Mouse (Mus musculus) MEL-GATA-1-ER (cell line): Measurements from ENCODE around the gene Uggt2.

Experiments used
- DNase-seq: peaks from one replicate; pipeline ENCODE4 v3.0.0-alpha.2; 2012; ENCODE audit warnings: low read depth; ENCODE audit errors: extremely low read depth

Uggt2 gene

GRCm38 (mm10) chr14:119098851-119099569 lies at the start of gene Uggt2:
Uggt2 (minus strand) TSS chr14:119099430.
- DNase-seq = no peak

GRCm38 (mm10) chr14:119139381-119139950 lies 40.2 kb upstream of the Uggt2 start:
- DNase-seq = no peak

- DNase-seq = no peak
Observed at GRCm38 (mm10) chr14:119138786-119139100, 39.5 kb upstream of the Uggt2 start.

GRCm38 (mm10) chr14:119137906-119138785 lies 38.9 kb upstream of the Uggt2 start, which contains the start of gene Hs6st3:
Hs6st3 (plus strand) TSS chr14:119138341.
- DNase-seq = no peak

GRCm38 (mm10) chr14:119137512-119137905 lies 38.3 kb upstream of the Uggt2 start:
- DNase-seq = no peak

GRCm38 (mm10) chr14:119127330-119127729 lies 28.1 kb upstream of the Uggt2 start:
- DNase-seq = no peak

GRCm38 (mm10) chr14:119125840-119126239 lies 26.6 kb upstream of the Uggt2 start:
- DNase-seq = no peak

- DNase-seq = no peak
Observed at GRCm38 (mm10) chr14:119124061-119124460, 24.8 kb upstream of the Uggt2 start.

GRCm38 (mm10) chr14:119123582-119123981 lies 24.4 kb upstream of the Uggt2 start:
- DNase-seq = no peak

GRCm38 (mm10) chr14:119112558-119112957 lies 13.3 kb upstream of the Uggt2 start:
- no peak for DNase-seq

GRCm38 (mm10) chr14:119109776-119110218 lies 10.6 kb upstream of the Uggt2 start:
- no peak for DNase-seq

GRCm38 (mm10) chr14:119108776-119109301 lies 9.6 kb upstream of the Uggt2 start:
- no peak for DNase-seq

- DNase-seq = no peak
Observed at GRCm38 (mm10) chr14:119107591-119107990, 8.4 kb upstream of the Uggt2 start.

GRCm38 (mm10) chr14:119099570-119099891 lies 301 bp upstream of the Uggt2 start:
- DNase-seq = no peak

GRCm38 (mm10) chr14:119061811-119062210 lies 37.4 kb downstream of the Uggt2 start:
- no peak for DNase-seq

GRCm38 (mm10) chr14:119060682-119061081 lies 38.5 kb downstream of the Uggt2 start:
- DNase-seq = no peak

GRCm38 (mm10) chr14:119057014-119057413 lies 42.2 kb downstream of the Uggt2 start:
- DNase-seq = no peak

- DNase-seq = no peak
Observed at GRCm38 (mm10) chr14:119052969-119053368, 46.3 kb downstream of the Uggt2 start.

- DNase-seq = no peak
Observed at GRCm38 (mm10) chr14:119052361-119052760, 46.9 kb downstream of the Uggt2 start.

GRCm38 (mm10) chr14:119043765-119044164 lies 55.5 kb downstream of the Uggt2 start:
- DNase-seq = no peak

GRCm38 (mm10) chr14:119040253-119040652 lies 59.0 kb downstream of the Uggt2 start:
- DNase-seq = no peak

- DNase-seq = no peak
Observed at GRCm38 (mm10) chr14:119037755-119038154, 61.5 kb downstream of the Uggt2 start.
